Mouse (Mus musculus): Measurements from ENCODE around the gene Emp3. TPM values are rescaled to one million over a fixed set of nuclear protein-coding genes. Genes with fewer than 3 reads are reported as not detected.
"Not testable (repeated sequence)": the region's sequence is repeated elsewhere in the genome, so short reads cannot be mapped to it uniquely, and the experiment has no call there.

Gene Emp3
- polyA plus RNA-seq, 1 experiment from 2014 or later = 55.5 TPM

DNA sequence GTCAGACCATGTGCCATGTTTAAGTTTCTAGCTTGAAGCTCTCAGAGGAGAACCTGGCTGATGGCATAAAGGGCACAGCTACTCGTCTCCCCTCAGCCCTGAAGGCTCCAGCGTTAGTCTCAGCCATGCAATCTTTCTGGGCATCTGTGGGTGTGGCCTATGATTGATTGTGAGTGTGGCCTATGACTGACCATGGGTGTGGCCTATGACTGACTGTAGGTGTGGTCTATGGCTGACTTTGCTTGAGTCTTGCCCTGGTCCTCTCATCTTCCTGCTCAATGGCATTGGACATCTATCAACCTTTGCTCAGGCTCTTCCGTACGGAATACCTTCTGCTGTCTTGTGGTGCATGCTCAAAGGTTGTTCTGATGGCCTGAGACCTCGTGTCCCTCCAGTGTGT is 19.6 kb downstream of the Emp3 start:
- Histone ChIP-seq H3K4me1 (ENCODE audit: control insufficient read depth, low read depth, low read length) (peaks cover 14% of the 10 kb centered on the region), H3K4me2 (ENCODE audit: low read depth, low read length) (no peak overlapping the region), H3K9ac (ENCODE audit: low read depth, low read length) (no peak overlapping the region), H3K36me3 (ENCODE audit: control insufficient read depth, insufficient read depth) (no peaks in the 10 kb centered on the region), H3K4me3 (ENCODE audit: low read depth, low read length) (no peak overlapping the region), H3K27me3 (ENCODE audit: control insufficient read depth, insufficient read depth, low read depth, low read length) (no peaks in the 10 kb centered on the region), H3K9me3 (replicated peaks; ENCODE audit: control insufficient read depth, low read length) (peaks cover 4% of the 10 kb centered on the region; the same call in 1 of the 2 replicates), H3K27ac (ENCODE audit: low read length) (no peak overlapping the region)
- ATAC-seq (ENCODE audit: low read depth) = 0 out of 2 replicates have a peak, but pooled peaks have one; percentile 16
- WGBS (ENCODE audit: insufficient replicate concordance) = 46% methylated on average over 5 of the region's 5 CpGs

DNA sequence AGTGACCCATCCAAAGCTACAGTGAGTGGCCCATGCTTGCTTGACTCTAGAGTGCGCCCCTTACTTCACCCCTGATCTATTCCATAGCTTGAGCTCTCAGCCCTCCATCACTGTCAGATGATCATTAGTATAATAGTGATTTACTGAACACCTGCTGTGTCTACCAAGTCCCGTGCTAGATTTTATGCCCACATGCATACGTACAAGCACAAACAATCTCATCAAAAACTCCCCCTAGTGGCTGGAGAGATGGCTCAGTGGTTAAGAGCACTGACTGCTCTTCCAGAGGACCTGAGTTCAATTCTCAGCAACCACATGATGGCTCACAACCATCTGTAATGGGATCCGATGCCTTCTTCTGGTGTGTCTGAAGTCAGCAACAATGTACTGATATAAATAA is 23.1 kb downstream of the Emp3 start:
- not testable (repeated sequence) for H3K9ac ChIP-seq (ENCODE audit: low read depth, low read length); H3K27ac ChIP-seq (ENCODE audit: low read length); H3K36me3 ChIP-seq (ENCODE audit: control insufficient read depth, insufficient read depth); H3K9me3 ChIP-seq (replicated peaks; ENCODE audit: control insufficient read depth, low read length); H3K27me3 ChIP-seq (ENCODE audit: control insufficient read depth, insufficient read depth, low read depth, low read length); ATAC-seq (ENCODE audit: low read depth)
- Histone ChIP-seq H3K4me2 (ENCODE audit: low read depth, low read length) (peak overlapping the region; percentile 95), H3K4me3 (ENCODE audit: low read depth, low read length) (peak overlapping the region; percentile 64), H3K4me1 (ENCODE audit: control insufficient read depth, low read depth, low read length) (peaks cover 21% of the 10 kb centered on the region)
- 32% methylated on average over 4 of the region's 4 CpGs for WGBS (ENCODE audit: insufficient replicate concordance)

DNA sequence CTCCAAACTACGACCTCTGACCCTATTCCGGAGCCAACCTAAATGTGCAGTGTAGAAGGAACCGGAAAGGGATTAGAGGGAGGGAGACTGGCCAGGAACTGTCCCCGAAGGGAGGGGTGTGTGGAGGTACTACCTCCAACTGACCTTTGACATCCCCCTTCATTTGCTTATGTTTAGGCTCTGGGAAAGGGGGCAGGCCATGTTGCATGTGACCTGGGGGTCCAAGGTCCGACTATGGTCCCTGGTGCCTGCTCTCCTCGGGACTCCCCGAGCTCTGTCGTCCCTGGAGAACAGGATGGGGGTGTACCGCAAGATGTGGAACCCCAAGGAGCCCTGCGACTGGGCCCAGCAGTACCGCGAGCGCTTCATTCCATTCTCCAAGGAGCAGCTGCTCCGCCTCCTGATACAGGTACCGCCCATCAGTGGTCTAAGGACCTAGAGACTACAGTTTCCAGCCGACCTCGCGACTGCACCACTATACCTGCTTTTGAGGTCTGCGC is 23.9 kb downstream of the Emp3 start:
- H3K4me2 ChIP-seq (ENCODE audit: low read depth, low read length) = peak overlapping the region; percentile 95
- H3K9me3 ChIP-seq (replicated peaks; ENCODE audit: control insufficient read depth, low read length) = no peaks in the 10 kb centered on the region
- peak overlapping the region; percentile 72 for H3K9ac ChIP-seq (ENCODE audit: low read depth, low read length)
- ATAC-seq (ENCODE audit: low read depth) = peak; percentile 77
- H3K36me3 ChIP-seq (ENCODE audit: control insufficient read depth, insufficient read depth) = no peaks in the 10 kb centered on the region
- under 1% methylated on average over 19 of the region's 19 CpGs for WGBS (ENCODE audit: insufficient replicate concordance)
- peaks cover 21% of the 10 kb centered on the region for H3K4me1 ChIP-seq (ENCODE audit: control insufficient read depth, low read depth, low read length)
- peak overlapping the region; percentile 86 for H3K27ac ChIP-seq (ENCODE audit: low read length)
- no peaks in the 10 kb centered on the region for H3K27me3 ChIP-seq (ENCODE audit: control insufficient read depth, insufficient read depth, low read depth, low read length)
- peak overlapping the region; percentile 64 for H3K4me3 ChIP-seq (ENCODE audit: low read depth, low read length)

DNA sequence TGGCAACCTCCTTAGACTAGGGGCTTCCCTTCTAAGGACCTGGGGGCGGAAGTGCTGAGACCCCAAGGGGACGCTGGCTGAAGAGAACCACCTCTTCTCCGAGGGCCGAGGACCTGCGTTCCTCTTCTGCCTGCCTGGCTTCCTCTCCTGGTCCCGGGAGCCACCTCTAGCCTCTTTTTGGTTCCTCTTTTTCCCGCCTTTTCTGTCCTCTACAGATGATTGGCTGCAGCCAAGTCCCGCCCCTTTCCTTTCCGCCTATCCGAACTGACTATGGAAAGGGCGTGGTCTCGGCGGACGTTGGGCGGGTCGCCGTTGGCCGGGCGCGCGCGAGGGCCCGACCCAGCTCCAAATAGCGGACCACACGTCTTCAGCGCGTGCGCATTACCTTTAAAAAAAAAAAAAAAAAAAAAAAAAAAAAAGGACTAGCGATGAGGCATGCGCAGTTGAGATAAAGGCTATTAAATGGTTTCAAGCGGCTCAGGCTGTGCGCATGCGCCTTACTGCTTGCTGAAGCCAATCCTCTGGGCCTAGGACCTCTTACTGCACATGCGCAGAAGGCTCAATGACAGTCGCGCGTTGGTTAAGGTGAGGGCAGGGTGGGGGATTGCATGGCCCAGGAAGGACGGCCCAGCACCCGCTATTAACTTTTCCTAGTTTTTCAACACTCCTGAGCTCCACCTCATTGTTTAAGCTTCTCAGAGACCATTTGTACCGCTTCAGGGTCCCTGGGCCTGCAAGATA is 24.5 kb downstream of the Emp3 start, which contains the start of the genes Syngr4 and Tmem143:
Syngr4 (minus strand) TSS at position 198 of the 741 bp plus-strand sequence.
Tmem143 (plus strand) TSS at position 425 of the 741 bp plus-strand sequence.
- H3K4me2 ChIP-seq (ENCODE audit: low read depth, low read length) = peak within 1 kb of the TSS; percentile 95
- peak within 1 kb of the TSS; percentile 64 for H3K4me3 ChIP-seq (ENCODE audit: low read depth, low read length)
- WGBS (ENCODE audit: insufficient replicate concordance) = under 1% methylated on average over 40 of the region's 40 CpGs
- peak; percentile 83 for ATAC-seq (ENCODE audit: low read depth)
- H3K9me3 ChIP-seq (replicated peaks; ENCODE audit: control insufficient read depth, low read length) = no peaks in the 10 kb centered on the region
- no peaks in the 10 kb centered on the region for H3K36me3 ChIP-seq (ENCODE audit: control insufficient read depth, insufficient read depth)
- H3K27me3 ChIP-seq (ENCODE audit: control insufficient read depth, insufficient read depth, low read depth, low read length) = no peaks in the 10 kb centered on the region
- H3K4me1 ChIP-seq (ENCODE audit: control insufficient read depth, low read depth, low read length) = peaks cover 19% of the 10 kb centered on the region
- peak within 1 kb of the TSS; percentile 86 for H3K27ac ChIP-seq (ENCODE audit: low read length)
- peak within 1 kb of the TSS; percentile 72 for H3K9ac ChIP-seq (ENCODE audit: low read depth, low read length)

DNA sequence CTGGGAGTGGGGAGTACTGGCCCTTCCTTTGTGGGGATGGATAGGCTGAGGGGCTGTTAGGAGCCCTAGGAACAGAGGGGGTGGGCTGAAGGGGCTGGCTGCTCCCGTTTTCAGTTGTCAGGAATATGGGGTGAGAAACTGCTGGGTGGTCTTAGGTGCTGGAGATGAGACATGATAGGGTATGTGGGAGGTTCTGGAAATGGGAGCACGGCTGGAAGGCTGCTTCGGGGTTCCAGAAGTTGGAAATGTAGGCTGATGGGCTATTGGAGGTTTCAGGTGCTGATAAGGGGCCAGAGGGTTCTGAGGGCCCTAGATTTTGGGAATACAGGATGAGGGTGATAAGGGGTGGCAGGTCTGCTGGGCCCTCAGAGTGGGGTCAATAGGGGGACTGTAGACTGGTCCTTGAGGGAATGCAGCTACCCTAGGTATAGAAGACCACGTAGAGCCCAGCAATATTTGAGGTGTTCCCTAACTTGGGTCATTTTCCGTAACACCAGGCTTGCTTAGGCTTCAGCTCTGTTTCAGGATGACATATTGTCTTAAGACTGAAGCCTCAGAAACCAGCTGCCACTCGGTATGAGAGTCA is 25.2 kb downstream of the Emp3 start:
- no peaks in the 10 kb centered on the region for H3K27me3 ChIP-seq (ENCODE audit: control insufficient read depth, insufficient read depth, low read depth, low read length)
- 69% methylated on average over 6 of the region's 6 CpGs for WGBS (ENCODE audit: insufficient replicate concordance)
- H3K27ac ChIP-seq (ENCODE audit: low read length) = peak overlapping the region; percentile 70
- peaks cover 16% of the 10 kb centered on the region for H3K4me1 ChIP-seq (ENCODE audit: control insufficient read depth, low read depth, low read length)
- peak overlapping the region; percentile 95 for H3K4me2 ChIP-seq (ENCODE audit: low read depth, low read length)
- no peak for ATAC-seq (ENCODE audit: low read depth)
- H3K36me3 ChIP-seq (ENCODE audit: control insufficient read depth, insufficient read depth) = no peaks in the 10 kb centered on the region
- H3K9ac ChIP-seq (ENCODE audit: low read depth, low read length) = peak overlapping the region; percentile 57; the same call in 1 of the 2 replicates
- no peaks in the 10 kb centered on the region for H3K9me3 ChIP-seq (replicated peaks; ENCODE audit: control insufficient read depth, low read length)
- H3K4me3 ChIP-seq (ENCODE audit: low read depth, low read length) = peak overlapping the region; percentile 64

DNA sequence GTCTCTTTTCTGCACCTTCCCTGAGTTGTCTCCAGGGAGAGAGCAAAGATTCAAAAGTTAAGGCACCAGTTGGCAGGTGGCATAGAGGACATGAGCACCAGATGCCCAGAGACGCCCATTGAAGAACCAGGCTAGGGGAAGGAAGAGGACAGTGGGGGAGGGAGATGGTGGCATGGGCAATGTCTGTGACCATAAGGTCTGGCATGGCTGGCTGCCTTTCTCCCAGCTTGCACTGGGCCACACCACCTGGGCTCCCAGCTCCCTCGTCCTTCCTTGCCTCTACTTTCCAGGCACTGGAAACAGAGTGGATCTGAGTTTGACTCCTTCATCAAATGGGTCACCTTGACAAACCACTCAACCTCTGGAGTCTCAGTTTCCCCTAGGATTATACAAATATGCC is 28.6 kb downstream of the Emp3 start:
- Histone ChIP-seq H3K9ac (ENCODE audit: low read depth, low read length) (no peak overlapping the region), H3K4me3 (ENCODE audit: low read depth, low read length) (no peak overlapping the region), H3K9me3 (replicated peaks; ENCODE audit: control insufficient read depth, low read length) (no peaks in the 10 kb centered on the region), H3K27me3 (ENCODE audit: control insufficient read depth, insufficient read depth, low read depth, low read length) (no peaks in the 10 kb centered on the region), H3K36me3 (ENCODE audit: control insufficient read depth, insufficient read depth) (no peaks in the 10 kb centered on the region), H3K4me1 (ENCODE audit: control insufficient read depth, low read depth, low read length) (peaks cover 13% of the 10 kb centered on the region), H3K27ac (ENCODE audit: low read length) (no peak overlapping the region), H3K4me2 (ENCODE audit: low read depth, low read length) (no peak overlapping the region)
- WGBS (ENCODE audit: insufficient replicate concordance) = 61% methylated on average over 2 of the region's 2 CpGs
- no peak for ATAC-seq (ENCODE audit: low read depth)

DNA sequence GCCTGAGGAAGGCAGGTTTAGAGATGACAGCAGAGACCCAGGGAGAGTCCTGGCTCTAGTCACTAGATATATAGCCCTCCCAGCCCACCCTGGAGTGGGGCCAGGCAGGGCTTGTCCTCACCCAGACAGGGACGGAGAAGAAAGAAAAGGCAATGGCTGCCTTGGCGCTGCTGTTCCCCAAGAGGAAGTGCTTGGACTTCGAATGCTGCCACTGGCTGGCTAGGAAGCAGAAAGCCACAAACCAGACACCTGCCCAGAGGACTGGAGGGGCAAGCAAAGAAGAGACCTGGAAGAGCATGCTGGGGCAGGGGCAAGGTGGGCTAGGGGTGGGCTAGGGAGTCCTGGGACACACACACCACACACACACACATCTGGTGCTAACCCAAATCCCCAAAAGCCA is 34.0 kb downstream of the Emp3 start:
- H3K4me3 ChIP-seq (ENCODE audit: low read depth, low read length) = no peak overlapping the region
- ATAC-seq (ENCODE audit: low read depth) = no peak
- 18% methylated on average over 3 of the region's 3 CpGs for WGBS (ENCODE audit: insufficient replicate concordance)
- H3K4me1 ChIP-seq (ENCODE audit: control insufficient read depth, low read depth, low read length) = no peaks in the 10 kb centered on the region
- H3K27me3 ChIP-seq (ENCODE audit: control insufficient read depth, insufficient read depth, low read depth, low read length) = no peaks in the 10 kb centered on the region
- H3K4me2 ChIP-seq (ENCODE audit: low read depth, low read length) = no peak overlapping the region
- H3K36me3 ChIP-seq (ENCODE audit: control insufficient read depth, insufficient read depth) = peaks cover 5% of the 10 kb centered on the region; the same call in 1 of the 2 replicates
- H3K27ac ChIP-seq (ENCODE audit: low read length) = no peak overlapping the region
- no peaks in the 10 kb centered on the region for H3K9me3 ChIP-seq (replicated peaks; ENCODE audit: control insufficient read depth, low read length)
- no peak overlapping the region for H3K9ac ChIP-seq (ENCODE audit: low read depth, low read length)

DNA sequence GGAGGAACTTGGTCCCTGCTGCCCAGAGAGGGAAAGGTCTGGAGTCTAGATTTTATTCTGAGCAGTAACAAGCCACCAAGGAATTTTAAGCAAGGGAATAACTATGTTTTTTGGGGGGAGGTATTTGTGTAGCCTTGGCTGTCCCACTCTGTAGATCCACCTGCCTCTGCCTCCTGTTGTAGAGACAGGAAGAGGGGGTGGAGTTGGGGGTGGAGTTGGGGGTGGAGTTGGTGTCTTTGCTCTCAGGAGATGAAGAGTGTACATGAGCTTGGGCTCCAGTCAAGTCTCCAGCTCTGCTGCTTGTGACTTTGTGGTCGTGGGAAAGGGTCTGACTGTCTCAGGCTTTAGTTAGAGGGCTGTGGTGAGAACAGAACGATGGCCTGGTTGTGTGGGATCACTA is 40.2 kb downstream of the Emp3 start:
- Histone ChIP-seq H3K27me3 (ENCODE audit: control insufficient read depth, insufficient read depth, low read depth, low read length) (no peaks in the 10 kb centered on the region), H3K27ac (ENCODE audit: low read length) (no peak overlapping the region), H3K4me3 (ENCODE audit: low read depth, low read length) (no peak overlapping the region), H3K9ac (ENCODE audit: low read depth, low read length) (no peak overlapping the region), H3K36me3 (ENCODE audit: control insufficient read depth, insufficient read depth) (peaks cover 42% of the 10 kb centered on the region), H3K4me1 (ENCODE audit: control insufficient read depth, low read depth, low read length) (no peaks in the 10 kb centered on the region), H3K4me2 (ENCODE audit: low read depth, low read length) (no peak overlapping the region), H3K9me3 (replicated peaks; ENCODE audit: control insufficient read depth, low read length) (no peaks in the 10 kb centered on the region)
- ATAC-seq (ENCODE audit: low read depth) = no peak
- 79% methylated on average over 2 of the region's 2 CpGs for WGBS (ENCODE audit: insufficient replicate concordance)

DNA sequence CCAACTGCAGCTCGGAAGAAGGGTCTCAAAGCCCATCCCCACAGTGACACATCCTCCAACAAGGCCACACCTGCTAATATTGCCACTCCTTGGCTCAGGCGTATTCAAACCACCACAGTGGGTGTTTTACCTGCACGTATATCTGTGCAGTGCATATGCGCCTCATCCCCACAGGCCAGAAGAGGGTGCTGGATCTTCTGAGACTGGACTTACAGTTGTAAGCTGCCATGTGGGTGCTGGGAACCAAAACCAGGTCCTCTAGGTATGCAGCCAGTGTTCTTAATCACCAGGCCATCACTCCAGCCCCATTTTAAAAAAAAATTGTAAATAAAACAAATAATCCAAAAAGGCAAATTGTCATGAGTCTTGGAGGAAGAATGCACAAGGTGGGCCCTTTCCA is 40.7 kb downstream of the Emp3 start:
- Histone ChIP-seq H3K27ac (ENCODE audit: low read length) (no peak overlapping the region), H3K4me3 (ENCODE audit: low read depth, low read length) (no peak overlapping the region), H3K36me3 (ENCODE audit: control insufficient read depth, insufficient read depth) (peaks cover 46% of the 10 kb centered on the region), H3K27me3 (ENCODE audit: control insufficient read depth, insufficient read depth, low read depth, low read length) (no peaks in the 10 kb centered on the region), H3K4me1 (ENCODE audit: control insufficient read depth, low read depth, low read length) (no peaks in the 10 kb centered on the region), H3K4me2 (ENCODE audit: low read depth, low read length) (no peak overlapping the region), H3K9me3 (replicated peaks; ENCODE audit: control insufficient read depth, low read length) (no peaks in the 10 kb centered on the region), H3K9ac (ENCODE audit: low read depth, low read length) (no peak overlapping the region)
- no peak for ATAC-seq (ENCODE audit: low read depth)
- 91% methylated on average over 4 of the region's 4 CpGs for WGBS (ENCODE audit: insufficient replicate concordance)
